Mouse (Mus musculus): ENCODE results near the gene C1qtnf3.

DNA sequence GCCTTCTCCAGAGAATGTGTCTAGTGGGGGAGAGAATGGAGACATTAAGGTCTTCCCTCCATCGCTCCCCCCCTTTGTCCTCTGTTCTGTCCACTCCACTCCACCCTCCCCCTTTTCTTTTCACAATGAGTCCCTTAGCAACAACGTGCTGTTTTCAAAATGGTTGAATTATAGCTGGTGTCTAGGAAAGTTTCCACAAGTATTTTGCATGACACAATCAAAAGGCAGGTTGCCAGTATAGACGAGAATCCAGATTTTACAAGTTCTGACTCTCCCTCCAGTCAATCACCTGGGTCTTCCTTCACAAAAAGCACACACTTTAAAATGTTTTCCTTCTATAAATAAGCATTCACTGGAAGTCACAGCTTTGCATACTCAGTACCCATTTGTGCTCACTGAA, 4.6 kb downstream of the C1qtnf3 start:
- TF ChIP-seq CTCF (IDR thresholded peaks at IDR 0.05; ENCODE audit: low read depth) (no peak), EP300 (IDR thresholded peaks at IDR 0.05; ENCODE audit: low read depth) (no peak)
